8 mouse cellular contexts compared by ENCODE assay signal in the genomic region with DNA sequence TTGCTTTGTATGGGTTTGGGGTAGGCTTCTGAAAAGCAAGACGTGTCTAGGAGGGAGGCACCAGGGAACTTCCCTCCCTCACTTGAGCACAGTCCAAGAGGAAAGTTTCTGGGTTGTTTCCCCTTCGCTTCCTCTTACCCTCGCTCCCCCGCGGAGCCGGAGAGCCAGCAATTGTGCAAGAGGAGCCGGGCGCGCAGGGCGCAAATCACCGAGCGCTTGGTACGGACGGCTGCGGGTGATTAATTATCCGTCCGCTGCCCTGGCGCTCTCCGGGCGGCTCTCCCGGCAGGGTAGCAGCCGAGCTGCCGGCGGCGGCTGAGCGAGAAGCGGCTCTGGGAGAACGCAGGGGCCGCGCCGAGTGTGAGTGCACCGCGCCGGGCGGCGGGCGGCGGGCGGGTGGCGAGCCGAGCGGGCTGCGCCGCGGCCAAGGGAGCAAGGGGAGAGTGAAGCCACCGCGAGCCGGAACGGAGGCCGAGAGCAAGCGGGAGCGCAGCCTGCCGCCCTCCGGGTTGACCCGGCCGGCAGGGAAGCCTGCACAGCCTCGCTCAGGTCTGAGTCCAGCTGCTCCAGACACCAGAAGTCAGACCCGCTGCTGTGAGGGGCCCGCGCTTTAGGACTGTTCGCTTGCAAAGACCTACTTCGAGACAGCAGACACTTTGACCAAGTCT.
A peak's percentile ranks its signal among the peaks of the same experiment; 100 is the strongest.
DNase-seq lines count a peak whose midpoint lies in the region; ATAC-seq lines count a peak whose summit lies in the region.

No protein-coding gene starts in this region.

- peak; percentile 81 for DNase-seq in R1 (ENCODE audit: low read depth, low spot score)
- DNase-seq in layer of hippocampus, postnatal 10 days (ENCODE audit: low spot score in 2 of 2), result peak; percentile 36 to 54
- DNase-seq in lung, postnatal 10 days, result peak; percentile 67
- peak; percentile 74 for DNase-seq in retina, embryonic 14.5 days (ENCODE audit: low spot score)
- no peak for DNase-seq in c-Kit-positive CD71-positive TER-119-positive erythroid progenitor cells, embryonic 14.5 days (ENCODE audit: low spot score)

- peak overlapping the region; percentile 58 for H3K4me3 ChIP-seq in brown adipose tissue, adult 24 weeks (ENCODE audit: insufficient read depth, low read depth, low read length)

- H3K27ac ChIP-seq in brown adipose tissue, adult 24 weeks (replicated peaks; ENCODE audit: low read depth, low read length), result peak overlapping the region; percentile 24

- H3K4me1 ChIP-seq in brown adipose tissue, adult 24 weeks (ENCODE audit: control insufficient read depth, insufficient read depth, insufficient read length, low read length), result 0 out of 2 replicates have a peak, but pooled peaks cover 3% of the 10 kb centered on the region

- peak; percentile 91 for ATAC-seq in frontal cortex, adult (ENCODE audit: low TSS enrichment)
- ATAC-seq in hematopoietic stem cell, adult 5-6 weeks (replicated peaks in 1 of 2; ENCODE audit: insufficient read depth in 1 of 2, low FRiP score in 2 of 2, low TSS enrichment in 1 of 2, low read depth in 1 of 2, poor library complexity in 2 of 2, severe bottlenecking in 2 of 2), result peak; percentile 60 to 76
